Mouse (Mus musculus): ENCODE results near the gene Adgra3. TPM values are rescaled to one million over a fixed set of nuclear protein-coding genes. Genes with fewer than 3 reads are reported as not detected.

Gene Adgra3
- polyA plus RNA-seq, 1 experiment from 2014 or later: 42.9 TPM

DNA sequence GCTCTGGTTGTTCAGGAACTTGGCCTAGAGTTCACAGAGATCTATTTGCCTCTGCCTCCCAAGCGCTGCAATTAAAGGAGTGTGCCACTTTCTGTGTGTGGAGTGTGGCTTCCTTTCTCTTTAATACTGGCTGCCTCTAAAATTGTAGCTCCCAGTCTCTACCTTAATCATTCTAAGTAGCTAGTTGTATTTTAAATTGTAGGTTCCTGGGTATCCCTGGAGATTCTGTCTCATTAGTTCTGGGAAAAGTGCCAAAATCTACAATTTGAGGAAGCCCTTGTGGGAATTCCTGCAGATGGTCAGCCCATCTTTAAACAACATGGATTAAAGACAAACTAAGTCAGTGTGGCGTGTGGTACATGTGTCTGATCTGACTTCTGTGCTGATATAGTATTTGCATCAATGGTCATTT, 143.1 kb downstream of the Adgra3 start:
- Histone ChIP-seq H3K27me3 (ENCODE audit: control insufficient read depth, insufficient read depth, low read length) (no peaks in the 10 kb centered on the region), H3K36me3 (ENCODE audit: control insufficient read depth, insufficient read depth, low read length) (no peaks in the 10 kb centered on the region), H3K9ac (ENCODE audit: low read length) (no peak overlapping the region), H3K4me3 (ENCODE audit: low read depth, low read length) (no peak overlapping the region), H3K4me1 (replicated peaks; ENCODE audit: control insufficient read depth, insufficient read depth, low read length) (no peaks in the 10 kb centered on the region), H3K4me2 (ENCODE audit: low read depth, low read length, severe bottlenecking) (no peak overlapping the region), H3K9me3 (ENCODE audit: control insufficient read depth, low read length) (no peaks in the 10 kb centered on the region), H3K27ac (ENCODE audit: low read depth, low read length) (no peak overlapping the region)
- peak; percentile 51; the same call in 1 of the 2 replicates for ATAC-seq (replicated peaks; ENCODE audit: low FRiP score)
- 85% methylated on average over 2 of the region's 2 CpGs for WGBS
- DNase-seq (ENCODE audit: low spot score): no peak

All from forebrain, embryonic 11.5 days (tissue).